Mouse (Mus musculus) mouse embryonic stem cell (cell line): Measurements from ENCODE around the gene Rfx7.

ENCODE experiments used
- in situ Hi-C, 2 experiments: fragments of 300-500 bp; cut with MboI; formaldehyde crosslinking; loops; 1 replicate in 1 of 2; 3 replicates in 1 of 2; pipeline ENCODE4 v1.14.3; 2019 to 2020; ENCODE audit warnings: low sequenced_read_pairs in 2 of 2, low pct_unique_long_range_greater_than_20kb in 1 of 2, mixed read lengths in 1 of 2; ENCODE audit not compliant: unreplicated experiment in 1 of 2

The Rfx7 gene

DNA sequence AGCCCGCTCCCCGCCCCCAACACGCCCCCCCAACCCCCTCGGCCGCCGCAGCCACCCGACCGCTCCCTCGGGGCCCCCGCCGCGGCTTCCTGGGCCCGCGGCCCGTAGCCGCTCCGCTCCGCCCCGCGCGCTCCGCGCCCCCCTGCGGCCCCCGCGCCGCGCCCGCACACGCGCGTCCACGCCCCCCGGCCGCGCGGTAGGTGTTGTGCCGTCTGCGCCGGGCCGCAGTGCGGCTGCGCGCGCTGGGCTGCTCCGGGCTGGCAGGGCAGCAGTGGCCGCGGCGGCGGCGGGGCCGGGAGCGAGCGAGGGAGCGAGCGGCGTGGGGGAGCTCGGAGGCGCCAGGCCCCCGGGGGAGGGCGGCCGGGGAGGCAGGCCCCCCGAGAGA is at the start of gene Rfx7:
Gene Rfx7 (plus strand): TSS at position 245 of the 385 bp plus-strand sequence.
- in situ Hi-C loops: no loop called here

DNA sequence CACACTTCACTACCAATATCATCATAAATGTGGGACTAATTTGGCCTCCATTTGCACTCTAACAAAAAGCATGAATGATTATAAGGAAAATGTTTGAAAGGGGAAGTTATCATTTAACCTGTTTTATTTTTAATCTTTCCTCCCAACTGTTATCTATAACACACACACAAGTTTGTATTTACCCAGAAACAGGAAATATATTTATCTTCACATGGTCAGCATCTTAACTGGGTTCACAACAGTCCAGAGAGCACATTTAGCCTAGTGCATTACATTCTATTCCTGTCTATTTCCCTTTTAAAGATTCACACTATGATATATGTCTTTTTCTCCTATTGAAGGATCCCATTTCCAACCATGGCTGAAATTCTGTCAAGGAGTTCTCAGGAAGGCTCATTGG is 43.5 kb upstream of the Rfx7 start:
- in situ Hi-C loops: no loop called here

DNA sequence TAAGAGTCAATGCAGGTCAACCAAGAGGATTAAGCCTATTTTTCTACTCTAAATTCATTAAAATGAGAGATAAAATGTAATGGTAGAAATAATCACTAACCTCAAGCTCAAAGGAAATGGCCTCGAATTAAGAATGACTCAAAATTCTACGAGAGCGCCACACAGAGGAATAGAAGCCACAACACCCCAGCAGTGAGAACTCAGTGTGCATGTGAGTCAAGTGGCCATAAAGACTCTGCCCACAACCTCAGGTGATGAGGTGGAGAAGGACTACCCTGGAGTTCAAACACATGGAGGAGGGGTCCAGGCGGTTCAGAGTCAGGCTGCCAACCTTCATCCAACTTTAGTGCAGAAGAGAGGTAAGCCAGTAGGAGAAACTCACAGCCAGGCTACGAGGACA is 42.9 kb upstream of the Rfx7 start:
- in situ Hi-C loops: no loop called here

DNA sequence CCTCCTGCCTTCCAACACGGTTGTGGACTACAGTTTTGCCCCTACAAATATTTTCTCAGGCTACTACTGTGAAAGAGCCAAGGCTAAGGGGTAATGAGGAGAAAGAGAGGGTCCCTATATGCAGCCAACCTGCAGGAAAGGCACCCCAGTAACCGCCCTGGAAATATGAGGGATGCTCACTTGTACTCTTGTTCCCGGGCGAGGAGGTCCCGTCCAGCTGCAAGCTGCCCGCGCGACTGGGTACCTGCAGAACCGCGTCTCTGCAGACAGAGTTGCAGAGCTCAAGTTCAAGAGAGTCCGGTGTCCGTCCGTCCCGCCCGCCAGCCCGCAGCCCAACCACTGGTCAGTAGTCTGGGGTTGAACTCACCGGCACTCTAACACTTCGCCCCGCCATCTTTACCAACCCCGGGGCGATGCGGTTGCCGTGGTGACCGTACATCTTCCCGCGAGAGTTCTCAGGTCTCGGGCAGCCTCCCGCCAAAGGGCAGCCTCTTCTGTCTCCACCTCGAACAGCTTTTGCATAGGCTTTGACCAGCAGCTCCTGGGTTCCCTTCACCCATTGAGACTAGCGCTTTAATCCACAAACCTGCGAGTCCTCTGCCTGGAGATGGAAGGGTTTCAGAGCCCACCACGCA is 40.4 kb upstream of the Rfx7 start:
- in situ Hi-C loops: no loop called here

DNA sequence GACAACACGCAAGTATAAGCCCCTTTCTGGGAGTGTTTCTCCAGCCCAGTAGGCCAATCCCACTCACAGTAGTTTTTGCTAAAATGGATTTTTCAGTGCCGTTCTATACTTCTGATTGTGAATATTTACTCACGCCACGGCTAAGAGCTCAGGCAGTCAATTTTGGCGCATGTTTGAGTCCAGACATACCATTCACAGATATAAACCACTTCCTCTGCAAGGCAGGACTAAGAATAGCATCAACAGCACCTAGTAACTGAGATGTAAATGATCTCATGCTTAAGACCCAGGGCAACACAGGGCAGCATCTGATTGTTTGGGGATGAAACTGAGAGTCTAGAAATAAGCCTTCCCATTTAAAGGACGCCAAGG is 39.9 kb upstream of the Rfx7 start, which contains the start of gene Tex9:
Gene Tex9 (minus strand): TSS at position 19 of the 372 bp plus-strand sequence.
- in situ Hi-C loops: no loop called here

DNA sequence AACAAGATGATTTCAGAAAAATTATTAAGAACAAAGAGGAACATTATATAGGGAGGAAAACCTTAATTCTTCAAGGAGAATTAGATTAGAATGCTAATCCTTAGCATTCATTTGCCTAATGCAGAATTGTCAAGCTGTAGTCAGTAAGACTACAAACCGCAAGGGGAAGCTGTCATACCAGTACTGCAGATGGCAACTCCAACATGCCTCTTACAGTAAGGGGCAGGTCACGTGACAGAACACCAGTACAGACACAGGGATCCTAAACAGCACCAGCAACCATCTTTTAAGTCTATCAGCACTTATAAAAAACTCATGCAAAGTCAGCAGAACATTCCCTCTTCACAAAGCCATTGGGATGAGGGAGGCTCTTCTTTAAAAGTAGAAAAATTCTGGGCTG is 38.6 kb upstream of the Rfx7 start:
- in situ Hi-C loops: no loop called here

DNA sequence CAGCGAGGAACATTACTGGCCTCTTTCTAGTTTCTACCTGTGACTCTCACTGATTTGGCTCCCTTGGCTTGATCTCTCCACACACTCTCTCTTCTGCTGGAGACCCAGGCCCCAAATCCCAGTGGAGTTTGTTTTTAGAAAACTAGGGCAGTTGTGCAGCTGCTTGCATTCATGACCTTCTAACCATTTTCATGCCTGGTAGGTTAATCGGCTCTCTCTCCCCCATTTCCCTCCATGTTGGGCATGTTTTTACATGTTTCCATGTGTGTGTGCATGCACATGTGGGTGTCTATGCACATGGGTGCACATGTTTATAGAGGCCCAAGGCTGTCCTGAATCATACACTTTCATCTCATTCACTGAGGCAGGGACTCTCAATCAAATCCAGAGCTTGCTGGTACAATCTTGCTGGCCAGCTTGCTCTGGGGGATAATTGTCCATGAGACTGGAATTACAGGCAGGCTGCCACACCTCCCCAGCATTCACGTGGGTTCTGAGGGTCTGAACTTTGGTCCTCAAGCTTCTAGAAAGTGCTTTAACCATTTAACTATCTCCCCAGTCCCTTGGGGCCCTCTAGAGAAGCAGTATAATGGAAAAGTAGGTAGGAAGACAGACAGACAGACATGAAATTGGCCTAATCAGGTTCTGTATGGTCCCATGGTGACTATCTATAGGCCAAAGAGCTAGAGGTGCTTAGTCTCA is 37.9 kb upstream of the Rfx7 start:
- in situ Hi-C loops: no loop called here

DNA sequence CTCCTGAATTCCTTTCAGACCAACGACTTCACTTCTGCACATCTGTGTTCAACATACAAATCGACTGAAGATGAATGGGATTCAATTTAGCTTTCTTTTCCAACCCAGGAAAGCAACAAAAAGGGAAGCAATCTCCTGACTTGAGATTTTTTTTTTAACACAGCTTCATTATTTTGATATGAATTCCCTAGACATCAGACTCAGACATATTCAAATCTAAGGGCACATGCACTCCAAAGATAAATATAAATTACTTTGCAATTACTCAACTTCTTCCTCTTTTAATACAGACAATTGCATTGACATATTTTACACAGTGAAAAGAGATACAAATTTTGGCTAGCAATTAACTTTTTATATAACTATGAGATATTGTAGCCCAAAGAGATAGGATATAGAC is 35.3 kb upstream of the Rfx7 start:
- in situ Hi-C loops: no loop called here

DNA sequence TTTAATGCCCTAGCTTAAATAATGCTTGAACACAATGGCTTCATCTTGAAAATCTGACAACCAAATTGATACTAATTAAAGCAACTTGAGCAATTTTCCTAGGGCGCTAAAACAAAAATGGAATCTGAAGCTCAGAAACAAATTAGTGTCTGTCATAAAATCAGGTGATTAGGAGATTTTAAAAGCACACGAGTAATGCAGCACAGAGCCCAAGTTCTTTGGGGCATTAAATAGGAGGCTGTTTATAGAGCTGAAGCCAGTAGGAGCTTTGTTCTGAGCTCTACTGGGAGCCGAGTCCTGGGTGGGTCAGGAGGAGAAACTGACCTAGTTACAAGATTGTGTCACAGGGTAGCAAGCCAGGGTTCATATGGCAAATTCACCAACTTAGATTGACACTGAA is 34.9 kb upstream of the Rfx7 start:
- in situ Hi-C loops: no loop called here

DNA sequence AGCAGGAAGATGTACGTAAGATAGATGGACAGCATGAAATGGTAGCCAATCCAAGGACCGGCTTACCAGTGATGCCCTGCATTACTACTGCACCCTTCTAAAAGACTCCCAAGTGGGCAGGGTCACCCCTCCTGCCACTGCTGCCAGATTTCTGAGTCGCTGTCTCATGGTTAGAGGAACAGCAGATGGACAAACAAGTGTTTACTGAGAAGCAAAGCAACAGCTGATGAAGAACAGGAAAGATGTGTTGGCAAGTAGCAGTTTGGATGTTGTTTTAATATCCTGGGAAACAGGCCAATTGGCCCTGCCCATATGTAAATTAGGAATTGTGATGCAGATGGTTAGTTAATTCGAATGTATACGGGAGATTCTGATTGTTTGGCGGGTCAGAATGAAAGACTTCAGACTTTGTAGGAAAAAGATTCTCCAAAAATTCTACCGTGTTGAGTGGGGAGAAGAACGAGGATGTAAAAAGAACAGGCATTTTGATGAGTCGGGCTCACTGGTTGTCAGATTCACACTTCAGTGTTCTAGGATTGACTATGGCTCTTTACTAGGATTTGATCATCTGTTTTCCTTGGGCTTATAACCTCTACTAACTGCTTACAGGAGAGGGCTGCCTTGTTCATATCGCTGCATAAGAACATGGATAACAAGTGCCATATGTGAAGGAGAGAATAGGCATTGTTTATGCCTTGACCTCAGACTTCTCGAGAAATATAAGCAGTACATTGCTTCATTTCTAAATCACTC is 19.6 kb upstream of the Rfx7 start:
- in situ Hi-C loops: no loop called here

DNA sequence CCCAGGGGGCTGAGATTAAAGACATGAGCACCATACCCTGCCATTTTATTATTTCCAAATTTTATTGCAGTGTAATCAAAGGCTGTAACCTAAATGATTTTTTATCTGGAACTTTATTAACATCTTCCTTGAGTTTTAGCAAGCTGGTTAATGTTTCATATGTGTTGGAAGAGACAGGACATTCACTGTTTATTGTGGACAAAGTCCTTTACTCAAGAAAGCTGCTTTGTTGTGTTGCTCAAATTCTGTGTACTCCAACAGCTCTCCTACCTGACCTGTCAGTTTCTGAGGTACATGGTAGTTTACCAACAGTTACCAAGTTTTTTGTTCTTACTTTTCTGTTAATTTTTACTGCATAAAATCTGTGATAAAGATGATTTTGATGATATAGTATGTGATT is 16.7 kb upstream of the Rfx7 start:
- in situ Hi-C loops: no loop called here

DNA sequence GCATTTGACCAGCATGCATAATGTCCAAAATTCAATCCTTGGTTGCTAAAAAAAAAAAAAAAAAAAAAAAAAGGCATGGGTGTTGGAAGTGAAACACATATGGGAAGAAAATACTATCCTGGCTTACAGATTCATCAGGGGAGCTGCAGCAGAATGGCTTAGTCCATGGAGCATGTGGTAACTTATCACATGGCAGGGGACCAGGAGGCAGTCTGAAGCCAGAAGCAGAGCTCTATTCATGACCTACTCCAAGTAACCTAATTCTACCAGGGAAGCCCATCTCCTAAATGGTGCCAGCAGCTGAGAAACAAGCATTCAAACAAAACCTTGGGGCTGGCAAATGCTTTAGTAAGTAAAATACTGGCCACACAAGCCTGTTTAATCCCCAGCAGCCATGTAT is 12.8 kb upstream of the Rfx7 start:
- in situ Hi-C loops: no loop called here

DNA sequence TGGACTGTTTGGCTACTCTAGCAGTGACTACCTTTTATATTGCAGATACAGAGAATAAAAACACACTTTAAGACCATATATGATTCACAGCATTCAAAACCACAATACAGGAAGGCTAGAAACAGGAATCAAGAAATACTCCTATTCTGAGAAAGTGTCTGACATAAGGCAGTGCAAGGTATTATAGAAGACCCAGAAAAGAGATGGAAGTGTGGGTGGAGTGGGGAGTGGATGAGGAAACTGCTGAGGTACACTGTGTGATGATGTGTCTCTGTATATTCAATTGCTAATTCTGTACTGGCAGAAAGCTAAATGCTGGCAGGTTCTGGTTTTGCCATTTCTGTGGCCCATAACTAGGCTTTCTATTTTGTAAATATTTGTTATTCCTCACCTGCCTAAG is 11.2 kb upstream of the Rfx7 start:
- in situ Hi-C loops: no loop called here

DNA sequence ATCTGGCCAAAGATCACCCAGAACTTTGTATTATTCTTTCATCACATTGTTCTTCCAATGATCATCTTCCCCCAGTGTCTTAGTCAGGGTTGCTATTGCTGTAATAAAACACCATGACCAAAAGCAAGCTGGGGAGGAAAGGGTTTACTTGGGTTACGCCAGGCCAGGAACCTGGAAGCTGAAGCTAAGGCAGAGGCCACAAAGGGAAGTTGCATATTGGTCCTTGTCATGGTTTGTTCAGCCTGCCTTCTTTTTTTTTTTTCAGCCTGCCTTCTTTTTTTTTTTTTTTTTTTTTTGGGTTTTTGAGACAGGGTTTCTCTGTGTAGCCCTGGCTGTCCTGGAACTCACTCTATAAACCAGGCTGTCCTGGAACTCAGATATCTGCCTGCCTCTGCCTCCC is 5.9 kb upstream of the Rfx7 start:
- in situ Hi-C loops: no loop called here

DNA sequence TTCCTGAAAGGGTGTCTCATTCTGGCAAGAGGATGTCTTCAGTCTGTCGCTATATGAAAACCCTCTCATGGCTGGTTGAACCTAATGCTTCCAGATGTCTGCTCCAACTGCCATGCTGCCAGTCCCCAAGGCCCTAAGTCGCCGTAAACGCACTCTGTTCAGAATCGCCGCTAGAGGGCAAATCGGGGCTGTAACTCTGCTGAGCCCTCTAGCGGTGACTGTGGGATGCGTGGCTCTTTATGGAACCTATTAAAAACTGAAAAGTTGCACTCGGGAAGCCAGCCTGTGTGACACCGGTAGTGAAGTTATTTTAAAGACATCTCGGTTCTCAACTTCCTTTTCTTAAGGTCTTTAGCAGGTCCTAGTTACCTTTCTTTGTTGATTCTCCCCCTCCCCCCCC is 1.8 kb upstream of the Rfx7 start:
- in situ Hi-C loops: no loop called here

DNA sequence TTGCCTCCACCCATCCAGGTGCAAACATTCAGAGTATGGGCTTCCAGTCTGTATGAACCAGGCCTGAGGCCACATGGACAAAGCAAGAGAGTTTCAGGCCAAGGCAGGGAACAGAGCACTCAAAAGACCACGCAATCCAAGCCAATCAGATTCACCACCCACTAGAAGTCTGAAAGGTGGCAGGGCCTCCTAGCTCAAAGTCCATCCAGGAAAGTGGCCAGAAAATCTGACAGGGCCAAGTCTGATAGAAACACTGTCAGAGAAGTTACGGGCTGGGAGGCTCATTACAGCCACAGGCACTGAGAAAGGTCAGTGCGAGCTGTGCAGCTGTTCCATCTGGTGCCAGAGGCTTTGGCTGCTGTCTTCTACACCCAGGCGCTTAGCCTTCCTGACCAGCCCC is 1.2 kb upstream of the Rfx7 start:
- in situ Hi-C loops: no loop called here

DNA sequence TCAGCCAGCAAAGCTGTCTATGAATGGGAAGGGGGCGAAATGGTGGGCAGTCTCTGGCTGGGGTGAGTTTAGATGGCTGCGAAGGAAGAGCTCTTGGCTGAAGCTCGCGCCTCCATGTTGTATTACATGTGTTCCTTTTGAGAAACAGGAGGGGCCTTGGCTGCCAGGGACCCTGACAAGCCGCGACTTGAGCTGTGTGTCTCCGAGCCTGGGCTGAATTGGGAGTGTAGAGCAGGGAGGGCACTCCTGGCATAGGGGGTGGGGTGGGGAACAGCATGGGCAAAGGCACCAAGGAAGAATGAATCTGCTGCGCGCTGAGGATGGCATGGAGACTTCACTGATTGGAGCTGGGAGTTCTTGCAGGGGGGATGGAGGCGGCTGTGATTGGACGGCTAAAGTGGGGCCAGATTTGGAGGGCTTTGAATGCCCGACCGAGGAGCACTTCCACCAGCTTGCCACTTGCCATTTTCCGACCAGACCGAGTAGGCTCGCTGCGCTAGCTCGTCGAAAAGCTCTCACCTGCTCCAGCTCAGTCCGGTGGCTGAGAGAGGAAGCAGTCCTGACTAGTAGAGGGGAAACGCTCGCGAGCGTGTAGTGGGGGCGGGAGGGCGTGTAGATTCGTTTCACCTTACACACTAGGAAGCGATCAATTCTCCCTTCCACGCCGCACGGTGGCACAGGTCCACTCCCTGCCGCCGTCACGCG is 597 bp upstream of the Rfx7 start:
- in situ Hi-C loops: no loop called here

DNA sequence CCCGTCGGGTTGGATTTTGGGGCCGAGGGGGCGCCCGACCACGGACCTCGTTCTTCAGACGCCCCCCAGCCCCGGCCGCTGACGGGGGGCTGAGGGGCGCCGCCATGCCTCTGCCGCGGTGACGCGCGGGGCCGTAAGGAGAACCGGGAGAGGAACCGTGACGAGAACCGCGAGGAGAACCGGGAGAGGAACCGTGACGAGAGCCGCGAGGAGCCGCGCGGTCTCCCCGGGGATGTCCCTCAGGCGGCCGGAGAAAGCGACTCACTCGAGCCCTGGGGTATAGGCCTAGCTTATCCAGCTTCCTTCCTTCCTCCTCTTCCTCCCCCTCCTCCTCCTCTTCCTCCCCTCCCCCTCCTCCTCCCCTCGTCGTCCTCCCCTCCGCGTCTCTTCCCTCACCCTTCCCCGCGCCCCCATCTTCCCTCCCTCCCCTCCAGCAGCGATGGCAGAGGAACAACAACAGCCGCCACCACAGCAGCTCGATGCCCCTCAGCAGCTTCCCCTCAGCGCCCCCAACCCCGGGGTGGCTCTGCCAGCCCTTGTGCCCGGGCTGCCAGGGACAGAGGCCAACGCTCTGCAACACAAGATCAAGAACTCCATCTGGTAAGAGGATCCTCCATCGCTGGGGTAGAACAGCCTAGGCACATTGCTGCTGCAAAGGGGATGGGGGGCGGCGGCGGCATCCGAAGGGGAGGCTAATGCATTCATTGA is 495 bp downstream of the Rfx7 start:
- in situ Hi-C loops: no loop called here

DNA sequence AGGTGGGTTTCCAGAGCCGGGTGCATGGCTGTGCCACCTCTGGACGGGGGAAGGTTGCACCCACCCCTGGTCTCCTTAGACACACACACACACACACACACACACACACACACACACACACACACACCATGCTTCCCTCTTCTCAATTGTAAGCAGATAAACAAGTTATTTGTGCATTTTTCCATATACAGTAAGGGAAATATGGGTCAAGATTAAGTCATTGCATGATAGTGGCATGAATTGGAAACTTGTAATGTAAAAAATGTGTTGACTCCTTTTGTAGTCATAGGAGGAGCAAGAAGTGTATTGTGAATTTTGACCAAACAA is 1.0 kb downstream of the Rfx7 start:
- in situ Hi-C loops: no loop called here
